Mouse (Mus musculus) cerebellum, adult 2 months (tissue): ENCODE measurements around the gene Lsm14b. TPM values are rescaled to one million over a fixed set of nuclear protein-coding genes. Genes with fewer than 3 reads are reported as not detected.

Experiments
- DNase-seq, 2 experiments: peaks; one replicate each; pipeline ENCODE4 v3.0.0; 2021
- H3K27ac ChIP-seq: fragments of 200-500 bp; 2 replicates; pipeline ENCODE4 v1.5.1; 2012; ENCODE audit warnings: low read length, control low read depth, inconsistent platforms; ENCODE audit not compliant: insufficient read depth
- H3K27me3 ChIP-seq: fragments of 200-500 bp; 2 replicates; pipeline ENCODE4 v1.6.1; 2012; ENCODE audit warnings: inconsistent platforms, mild to moderate bottlenecking, low read length, moderate library complexity; ENCODE audit not compliant: control insufficient read depth, insufficient read depth
- H3K4me1 ChIP-seq: fragments of 200-500 bp; 2 replicates; pipeline ENCODE4 v1.6.1; 2011; ENCODE audit warnings: low read length; ENCODE audit not compliant: control insufficient read depth, insufficient read depth
- H3K4me3 ChIP-seq: fragments of 200-500 bp; replicated peaks from 2 replicates; pipeline ENCODE3; 2011; ENCODE audit warnings: mild to moderate bottlenecking, low read depth, low read length, control low read depth; ENCODE audit not compliant: insufficient read depth
- CTCF ChIP-seq: fragments of 200-500 bp; IDR thresholded peaks from 2 replicates; pipeline ENCODE4 v1.5.1; 2011; ENCODE audit warnings: low read depth, mild to moderate bottlenecking, control low read depth, low read length, moderate library complexity, borderline replicate concordance; ENCODE audit not compliant: insufficient read depth
- POLR2A ChIP-seq: fragments of 200-500 bp; IDR thresholded peaks from 2 replicates; pipeline ENCODE4 v1.6.1; 2011; ENCODE audit warnings: low read length, control low read depth, borderline replicate concordance; ENCODE audit not compliant: insufficient read depth
- WGBS: fragments of 180-500 bp; shearing (Covaris S2); methylation state at CpG from one replicate; pipeline ENCODE4 v1.1.7; 2018; 5-methylcytosine and 5-hydroxymethylcytosine counted together
- polyA plus RNA-seq: library from polyadenylated mRNA; depleted of rRNA; stranded (reverse); fragments of >200 nt; gene quantifications from 2 replicates; pipeline ENCODE4 v1.2.3, GENCODE M21; 2012; rRNA removed

Lsm14b gene
- polyA plus RNA-seq, 1 experiment: 79.3 TPM

DNA sequence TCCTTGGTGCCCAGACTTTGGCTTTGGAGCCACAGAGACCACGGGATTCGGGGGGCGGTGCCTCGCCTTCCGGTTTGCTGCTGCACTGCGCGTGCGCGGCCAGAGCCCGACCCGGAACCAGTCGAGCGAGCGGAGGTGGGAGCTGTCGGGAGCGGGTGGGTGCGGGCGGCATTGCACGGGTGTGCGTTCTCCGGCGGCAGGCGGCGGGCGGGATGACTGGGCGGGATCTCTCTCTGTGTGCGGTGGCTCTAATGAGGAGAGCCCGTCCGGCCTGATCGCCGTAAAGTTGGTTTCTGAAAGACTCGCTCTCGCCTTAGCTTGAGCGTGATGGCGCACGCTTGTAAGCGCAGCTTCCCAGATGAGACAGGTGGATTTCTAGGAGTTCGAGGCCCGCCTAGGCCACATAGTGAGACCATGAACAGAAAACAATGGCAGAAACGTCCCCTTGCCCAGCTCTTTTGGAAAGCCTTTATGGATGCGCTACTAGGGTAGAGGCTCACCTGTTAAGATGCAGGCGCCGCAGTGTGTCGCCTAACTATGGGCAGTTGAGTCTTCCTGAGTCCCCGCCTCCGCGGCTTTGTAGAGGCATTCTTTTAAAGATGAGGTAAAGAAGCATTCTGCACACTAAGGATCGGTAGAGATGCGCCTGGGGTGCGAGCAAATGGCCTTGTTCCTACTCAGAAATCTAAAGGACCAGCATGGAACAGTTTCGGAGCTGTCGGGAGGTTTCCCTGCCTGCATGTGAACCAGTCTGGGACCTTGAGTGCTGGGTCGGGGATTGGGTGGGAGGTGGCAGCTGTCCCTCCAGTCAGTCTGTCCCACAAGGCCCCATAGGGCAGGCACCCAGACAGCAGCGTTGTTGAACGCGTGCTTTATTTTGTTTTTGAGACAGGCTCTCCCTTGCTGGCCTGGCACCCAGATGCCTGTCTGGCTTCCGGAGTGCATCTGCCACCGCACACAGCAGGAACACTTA lies 46.0 kb downstream of the Lsm14b start, which contains the start of gene Mtg2:
Gene Mtg2 (plus strand): TSS at position 108 of the 973 bp plus-strand sequence.
- H3K4me3 ChIP-seq: peak within 1 kb of the TSS; percentile 71
- H3K4me1 ChIP-seq: peaks cover 4% of the 10 kb centered on the region
- peak within 1 kb of the TSS; percentile 30 for H3K27ac ChIP-seq
- TF ChIP-seq CTCF: no peak
- peak; percentile 92 for TF ChIP-seq POLR2A
- 1% methylated on average over 58 of the region's 58 CpGs for WGBS
- H3K27me3 ChIP-seq: no peaks in the 10 kb centered on the region
- DNase-seq: peak; percentile 95 to 98

DNA sequence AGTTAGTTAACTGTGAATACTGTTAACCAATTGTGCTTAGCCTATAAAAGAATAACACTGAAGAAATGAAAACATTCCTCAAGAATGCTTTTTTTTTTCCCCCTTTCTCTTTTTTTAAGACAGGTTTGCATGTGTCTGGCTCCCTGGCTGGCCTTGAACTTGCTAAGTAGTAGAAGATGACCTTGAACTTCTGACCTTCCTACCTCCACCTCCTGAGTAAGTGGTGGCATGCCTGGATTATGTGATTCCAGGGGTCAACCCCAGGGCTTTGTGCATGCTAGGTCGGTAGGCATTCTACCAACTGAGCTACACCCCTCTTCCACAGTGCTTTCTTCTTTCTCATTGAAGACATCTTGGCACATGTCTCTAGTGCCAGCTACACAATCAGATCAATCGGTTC lies 46.9 kb downstream of the Lsm14b start:
- Histone ChIP-seq H3K27ac (no peak overlapping the region), H3K4me1 (peaks cover 4% of the 10 kb centered on the region), H3K4me3 (no peak overlapping the region), H3K27me3 (no peaks in the 10 kb centered on the region)
- no peak for TF ChIP-seq POLR2A
- no peak for TF ChIP-seq CTCF
- no peak for DNase-seq
- 65% methylated on average over 2 of the region's 2 CpGs for WGBS

- no peak for TF ChIP-seq POLR2A
- no peak for TF ChIP-seq CTCF
- no peaks in the 10 kb centered on the region for H3K27me3 ChIP-seq
- 41% methylated on average over 7 of the region's 7 CpGs for WGBS
- H3K4me3 ChIP-seq: no peak overlapping the region
- H3K4me1 ChIP-seq: peaks cover 4% of the 10 kb centered on the region
- H3K27ac ChIP-seq: no peak overlapping the region
- DNase-seq: no peak
Measured at GRCm38 (mm10) chr2:180072886-180073285, 48.1 kb downstream of the Lsm14b start.

GRCm38 (mm10) chr2:180077622-180078021 lies 52.8 kb downstream of the Lsm14b start:
- no peak for TF ChIP-seq POLR2A
- 80% methylated on average over 3 of the region's 3 CpGs for WGBS
- no peak for DNase-seq
- Histone ChIP-seq H3K27ac (no peak overlapping the region), H3K4me1 (no peaks in the 10 kb centered on the region; the same call in 1 of the 2 replicates), H3K27me3 (no peaks in the 10 kb centered on the region), H3K4me3 (no peak overlapping the region)

DNA sequence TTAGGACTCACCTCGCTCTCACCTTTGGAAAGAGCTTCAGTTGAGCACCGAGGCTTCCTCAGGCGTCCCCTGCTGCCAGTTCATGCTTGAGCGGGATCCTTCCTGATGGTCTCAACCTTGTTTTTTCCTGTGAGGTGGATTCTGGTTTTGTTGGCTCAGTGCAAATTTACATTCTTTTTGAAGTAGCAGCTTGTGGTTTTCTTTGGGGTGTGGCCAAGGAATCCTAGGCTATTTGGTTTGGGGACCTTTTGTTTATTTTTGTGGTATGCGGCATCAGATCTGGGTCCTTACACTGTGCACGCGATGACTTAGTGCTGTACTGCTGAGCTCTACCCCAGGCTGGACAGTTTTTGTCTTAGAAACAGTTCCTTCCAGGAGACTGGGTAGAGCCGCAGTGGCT lies 55.9 kb downstream of the Lsm14b start:
- Histone ChIP-seq H3K4me1 (peaks cover 6% of the 10 kb centered on the region), H3K27me3 (no peaks in the 10 kb centered on the region), H3K4me3 (no peak overlapping the region), H3K27ac (no peak overlapping the region)
- WGBS: 88% methylated on average over 8 of the region's 8 CpGs
- no peak for DNase-seq
- TF ChIP-seq POLR2A: no peak
- no peak for TF ChIP-seq CTCF

DNA sequence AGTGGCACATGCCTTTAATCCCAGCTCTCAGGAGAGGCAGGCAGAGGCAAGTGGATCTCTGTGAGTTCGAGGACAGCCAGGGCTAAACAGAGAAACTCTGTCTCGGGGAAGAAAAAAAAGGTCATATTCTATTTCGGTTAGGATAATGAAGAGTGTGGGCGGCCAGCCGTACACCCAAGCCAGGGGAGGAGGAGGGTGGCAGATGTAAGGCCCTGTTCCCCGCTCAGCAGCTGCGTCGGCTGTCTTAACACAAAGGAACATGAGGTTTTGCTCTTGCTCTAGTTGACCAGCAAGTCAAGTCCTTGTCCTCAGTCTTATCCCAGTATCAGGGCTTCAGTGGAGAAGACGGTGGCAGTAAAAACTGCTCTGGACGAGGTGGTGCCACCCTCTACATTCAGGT lies 58.3 kb downstream of the Lsm14b start:
- peaks cover 17% of the 10 kb centered on the region for H3K4me1 ChIP-seq
- WGBS: 88% methylated on average over 10 of the region's 10 CpGs
- H3K4me3 ChIP-seq: no peak overlapping the region
- no peak overlapping the region for H3K27ac ChIP-seq
- H3K27me3 ChIP-seq: no peaks in the 10 kb centered on the region
- TF ChIP-seq POLR2A: no peak
- no peak for TF ChIP-seq CTCF
- DNase-seq: no peak

DNA sequence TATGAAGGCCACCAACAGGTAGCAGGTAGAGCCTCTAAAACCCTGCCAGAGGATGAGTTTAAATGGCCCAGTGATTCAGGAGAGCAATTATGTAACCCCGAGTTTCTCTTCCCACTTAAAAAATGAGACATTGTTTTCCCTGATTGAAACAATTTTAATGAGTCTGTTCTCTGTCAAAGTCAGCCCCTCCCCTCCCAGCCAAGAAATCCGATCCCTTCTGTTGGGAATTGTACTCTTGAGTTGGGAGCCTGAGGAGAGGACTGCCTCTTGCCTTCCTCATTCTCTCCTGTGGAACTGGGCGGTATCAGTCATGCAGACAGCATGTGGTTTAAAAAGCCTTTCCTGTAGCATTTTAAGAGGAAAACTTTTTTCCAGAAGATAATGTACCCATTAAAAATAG lies 59.8 kb downstream of the Lsm14b start:
- H3K27me3 ChIP-seq: no peaks in the 10 kb centered on the region
- no peak for DNase-seq
- H3K4me1 ChIP-seq: peaks cover 17% of the 10 kb centered on the region
- no peak for TF ChIP-seq CTCF
- TF ChIP-seq POLR2A: no peak
- WGBS: 80% methylated on average over 3 of the region's 3 CpGs
- no peak overlapping the region for H3K4me3 ChIP-seq
- H3K27ac ChIP-seq: no peak overlapping the region

Other genes with a start within 250 kb of the Lsm14b start
- gene Taf4, start 48.3 kb upstream of the Lsm14b start, polyA plus RNA-seq: 15.2 TPM in 2 replicates
- 248 and 254 TPM in 2 replicates for gene Psma7, start 17.4 kb downstream of the Lsm14b start, polyA plus RNA-seq
- 27.0 and 28.1 TPM in 2 replicates for gene Ss18l1, start 17.5 kb downstream of the Lsm14b start, polyA plus RNA-seq
- 28.5 and 28.7 TPM in 2 replicates for gene Mtg2, start 45.6 kb downstream of the Lsm14b start, polyA plus RNA-seq
- 21.1 and 25.4 TPM in 2 replicates for gene Hrh3, start 79.5 kb downstream of the Lsm14b start, polyA plus RNA-seq
- gene Osbpl2, start 94.3 kb downstream of the Lsm14b start, polyA plus RNA-seq: 64.3 and 69.6 TPM in 2 replicates
- gene Adrm1, start 146.5 kb downstream of the Lsm14b start, polyA plus RNA-seq: 111 and 114 TPM in 2 replicates
- 6.4 and 7.0 TPM in 2 replicates for gene Lama5, start 200.9 kb downstream of the Lsm14b start, polyA plus RNA-seq
- gene Rps21, start 232.4 kb downstream of the Lsm14b start, polyA plus RNA-seq: 1,729 and 1,776 TPM in 2 replicates
- gene Cables2, start 248.5 kb downstream of the Lsm14b start, polyA plus RNA-seq: 46.3 and 51.7 TPM in 2 replicates